Mouse (Mus musculus): Measurements from ENCODE around the gene Smcr8.
A peak's percentile ranks its signal among the peaks of the same experiment; 100 is the strongest.
"Not testable (repeated sequence)": the region's sequence is repeated elsewhere in the genome, so short reads cannot be mapped to it uniquely, and the experiment has no call there.

Smcr8 gene

DNA sequence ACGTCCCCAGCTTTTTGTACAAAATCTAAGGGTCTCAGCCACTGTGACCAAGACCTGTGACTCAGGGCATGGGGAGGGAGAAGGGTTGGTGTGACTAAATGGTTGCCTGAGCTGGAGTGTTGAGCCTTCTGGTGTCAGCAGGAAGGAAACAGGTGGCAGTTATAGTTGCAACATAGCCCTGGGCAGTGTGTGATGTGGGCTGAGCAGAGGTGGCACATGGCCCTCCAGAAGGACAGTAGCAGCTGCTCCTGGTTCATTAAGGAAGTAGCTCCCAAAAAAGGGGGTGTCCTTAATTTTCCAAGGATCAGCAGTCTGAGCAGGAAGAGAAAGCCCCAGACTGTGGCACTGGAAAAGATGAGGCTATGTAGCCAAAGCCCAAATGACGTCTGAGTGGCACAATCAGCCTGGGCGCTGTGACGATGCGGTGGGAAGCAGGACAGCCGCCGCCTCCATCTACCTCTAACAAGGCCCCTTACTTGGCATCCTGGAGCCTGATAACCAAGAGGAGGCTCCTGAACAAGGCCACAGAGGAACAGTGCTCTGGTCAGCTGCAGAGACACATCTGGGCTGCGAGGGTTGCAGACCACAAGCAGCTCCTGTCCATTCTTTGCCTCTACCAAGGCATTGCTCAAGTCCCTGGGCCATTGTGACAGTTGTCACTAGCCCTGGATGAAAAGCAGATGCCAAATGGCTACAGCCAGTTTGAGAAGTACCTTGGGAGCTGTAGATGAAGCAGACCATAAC lies 7.0 kb downstream of the Smcr8 start:
- no peak for DNase-seq

DNA sequence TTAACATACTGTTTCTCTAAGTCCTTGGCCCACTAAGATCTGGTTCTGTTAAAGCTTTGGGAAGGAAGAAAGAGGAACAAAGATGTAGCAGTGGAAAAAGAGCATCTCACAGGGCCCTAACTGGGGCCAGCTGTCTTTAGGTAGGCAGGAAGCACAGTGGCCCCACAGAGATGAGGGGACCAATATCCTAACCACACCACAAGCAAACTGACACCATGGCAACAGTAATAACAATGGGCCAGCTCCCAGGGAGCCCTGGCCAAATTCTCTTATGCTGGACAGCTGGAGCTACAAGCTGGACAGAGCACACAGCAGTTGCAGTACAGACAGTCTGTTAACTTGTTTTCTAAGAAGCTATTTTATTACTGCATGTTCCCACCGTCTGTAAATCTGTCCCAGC lies 10.3 kb downstream of the Smcr8 start:
- no peak for DNase-seq

DNA sequence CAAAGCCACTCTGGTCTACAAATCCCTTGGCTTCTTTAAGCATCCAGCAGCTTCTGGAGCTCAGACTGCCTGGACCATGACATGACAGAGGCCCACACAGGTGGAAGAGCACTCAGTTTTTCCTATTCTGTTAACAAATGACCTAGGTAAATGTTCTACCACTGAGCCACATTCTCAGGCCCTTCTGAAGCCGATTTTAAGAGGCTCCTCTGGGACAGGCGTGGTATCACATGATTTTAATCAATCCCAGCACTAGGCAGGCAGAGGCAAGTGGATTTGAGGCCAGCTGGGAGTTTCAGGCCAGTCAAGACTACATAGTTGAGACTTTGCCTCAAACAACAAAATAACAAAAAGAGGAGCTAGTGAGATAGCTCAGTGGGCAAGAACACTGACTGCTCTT lies 13.1 kb downstream of the Smcr8 start:
- no peak for DNase-seq

DNA sequence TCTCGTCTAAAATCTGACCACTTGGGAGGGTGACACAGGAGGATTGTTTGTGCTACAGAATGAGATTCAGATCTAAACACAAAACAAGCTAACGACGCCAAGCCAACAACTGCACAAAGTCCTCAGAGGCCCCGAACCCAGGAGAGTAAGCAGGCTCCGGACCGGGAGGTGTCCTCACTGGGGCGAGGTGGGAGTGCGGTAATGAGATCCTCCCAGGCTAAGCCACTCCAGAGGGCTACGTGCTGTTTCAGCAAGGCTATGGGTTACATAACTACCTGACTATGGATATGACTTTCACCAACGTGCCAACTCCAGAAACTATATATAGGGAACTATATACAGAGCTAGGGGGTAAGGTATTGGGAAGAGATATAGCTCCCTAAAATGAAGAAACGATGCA lies 19.0 kb downstream of the Smcr8 start:
- DNase-seq: no peak

DNA sequence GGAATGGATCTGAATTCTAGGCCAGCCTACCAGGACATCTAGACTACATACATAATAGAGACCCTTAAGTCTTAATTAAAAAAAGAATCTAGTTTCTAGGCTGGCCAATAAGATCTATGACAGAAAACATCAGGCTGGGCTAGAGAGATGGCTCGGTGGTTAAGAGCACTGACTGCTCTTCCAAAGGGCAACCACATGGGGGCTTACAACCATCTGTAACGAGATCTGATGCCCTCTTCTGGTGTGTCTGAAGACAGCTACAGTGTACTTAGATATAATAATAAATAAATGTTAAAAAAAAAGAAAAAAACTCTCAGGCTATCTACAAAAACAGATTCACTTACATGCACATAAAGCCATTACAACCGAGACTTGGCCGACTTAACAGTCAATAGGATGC lies 22.7 kb downstream of the Smcr8 start:
- DNase-seq: no peak

DNA sequence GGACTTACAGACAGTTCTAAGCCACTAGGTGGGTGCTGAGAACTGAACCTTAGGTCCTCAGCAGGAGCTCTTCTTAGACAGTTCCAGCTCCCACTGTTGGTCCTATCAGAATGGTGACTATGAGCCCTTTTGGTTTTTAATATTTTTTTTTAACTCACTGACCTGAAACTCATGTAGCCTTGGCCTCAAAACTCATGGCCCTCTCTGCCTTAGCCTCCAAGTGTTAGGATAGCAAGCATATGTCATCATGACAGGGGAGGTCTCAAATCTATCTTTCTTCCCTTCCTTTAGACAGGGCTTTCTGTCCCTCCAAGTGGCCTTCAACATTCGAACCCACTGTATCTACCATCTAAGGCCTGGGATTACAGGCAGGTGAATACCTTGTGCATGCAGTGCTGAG lies 23.6 kb downstream of the Smcr8 start:
- no peak for DNase-seq

DNA sequence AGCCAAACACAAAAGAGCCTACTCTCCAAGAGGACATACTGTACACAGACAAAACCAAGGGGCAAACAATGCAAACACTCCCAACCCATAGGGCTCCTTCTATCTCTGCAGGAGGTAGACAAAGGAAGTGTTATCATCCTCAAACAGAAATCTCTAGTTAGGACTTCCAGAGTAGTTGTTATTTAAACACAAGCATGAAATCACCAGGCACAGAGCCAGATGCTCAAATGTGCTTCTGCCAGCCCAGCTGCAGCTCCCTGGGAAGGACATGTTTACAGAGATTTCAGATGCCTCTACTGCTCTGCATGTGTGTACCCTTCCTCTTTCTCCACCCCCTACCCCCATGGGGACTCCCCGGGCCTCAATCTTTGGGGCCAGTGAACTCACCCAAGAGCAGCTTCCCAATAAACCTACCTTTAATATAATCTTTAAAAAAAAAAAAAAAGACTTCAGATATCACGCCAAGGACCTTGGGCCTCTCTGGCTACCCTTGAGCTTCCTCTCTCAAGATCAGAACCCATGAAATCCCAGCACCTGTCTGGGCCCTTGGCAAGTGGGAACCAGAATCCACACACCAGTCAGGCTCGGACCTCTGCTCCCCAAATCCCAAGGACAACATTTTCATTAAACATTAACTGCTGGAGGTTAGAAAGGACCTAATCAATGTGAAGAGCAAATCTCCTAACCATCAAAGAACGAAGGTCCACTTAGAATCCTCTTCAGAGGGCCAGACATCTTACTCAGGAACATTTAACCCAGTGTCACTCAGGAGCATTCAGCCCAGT lies 31.2 kb downstream of the Smcr8 start:
- DNase-seq: no peak

DNA sequence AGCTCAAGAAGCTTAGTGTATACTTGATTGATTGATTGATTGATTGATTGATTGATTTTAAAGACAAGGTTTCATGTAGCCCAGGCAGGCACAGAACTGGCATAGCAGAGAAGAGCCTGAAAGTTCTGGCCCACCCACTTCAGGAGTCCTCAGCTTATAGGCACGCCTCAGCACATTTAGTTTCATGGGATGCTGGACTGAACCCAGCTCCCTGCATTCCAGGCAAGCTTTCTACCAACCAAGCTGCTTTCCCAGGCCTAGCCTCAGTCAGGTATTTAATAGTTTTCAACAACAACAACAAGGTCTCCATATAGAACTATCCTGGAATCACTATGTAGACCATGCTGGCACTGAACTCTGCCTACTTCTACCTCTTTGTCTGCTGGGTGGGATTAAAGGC lies 32.2 kb downstream of the Smcr8 start:
- no peak for DNase-seq

DNA sequence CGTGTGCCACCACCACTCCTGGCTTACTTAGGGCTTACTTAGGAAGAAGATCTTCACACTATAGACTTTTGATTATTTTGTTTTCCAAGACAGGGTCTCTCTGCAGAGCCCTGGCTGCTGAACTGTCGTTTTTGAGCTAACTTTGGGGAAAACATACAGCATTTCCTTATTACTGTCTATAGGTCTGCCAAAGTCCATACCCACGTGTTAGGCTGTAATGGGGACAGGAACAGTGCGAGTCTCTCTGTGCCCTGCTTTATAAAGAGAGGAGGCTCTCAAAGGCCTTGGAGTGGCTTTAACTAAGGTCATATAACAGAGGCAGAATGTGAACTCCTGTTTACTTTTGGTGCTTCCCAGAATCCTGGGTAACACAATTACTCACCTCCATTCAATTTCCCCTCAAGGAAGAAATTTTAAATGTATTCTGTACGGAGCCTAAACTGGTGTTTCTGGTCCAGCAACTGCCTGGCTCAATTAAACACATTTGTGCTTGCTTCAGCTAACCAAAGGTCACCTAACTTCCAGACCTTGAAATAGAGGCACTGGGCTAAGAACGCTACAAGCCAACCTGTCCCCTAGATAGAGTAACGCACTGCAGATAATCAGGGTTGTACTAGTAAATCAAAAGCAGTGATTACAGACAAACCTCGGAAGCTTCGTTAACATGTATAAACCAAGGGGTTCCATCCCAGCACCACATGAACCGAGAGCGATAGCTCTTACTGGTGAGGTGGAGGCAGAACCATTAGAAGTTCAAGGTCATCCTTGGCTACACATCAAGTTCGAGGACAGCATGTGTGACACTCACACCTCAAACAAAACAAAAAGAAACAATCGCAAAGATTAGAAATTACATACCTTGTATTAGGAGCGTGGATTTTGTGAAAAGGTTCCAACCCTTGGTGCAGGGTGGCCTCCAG lies 33.0 kb downstream of the Smcr8 start:
- no peak for DNase-seq

DNA sequence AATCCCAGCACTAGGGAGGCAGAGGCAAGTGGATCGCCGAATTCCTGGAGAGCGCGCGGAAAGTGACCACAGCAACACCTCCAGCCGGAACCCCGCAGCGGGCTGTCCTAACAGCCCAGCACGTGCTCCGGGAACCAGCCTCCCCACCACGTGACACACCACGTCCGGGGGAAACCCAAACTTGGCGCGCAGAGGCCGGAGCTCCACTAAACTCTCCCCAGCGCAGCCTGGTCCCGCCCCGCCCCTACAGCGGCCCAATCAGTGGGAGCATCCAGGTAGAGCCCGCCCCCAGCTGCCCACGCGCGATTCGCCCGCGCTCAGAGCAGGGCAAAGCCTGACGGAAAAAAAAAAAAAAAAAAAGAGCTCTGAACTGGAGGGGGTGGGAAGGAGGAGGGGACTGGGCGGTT lies 33.7 kb downstream of the Smcr8 start:
- DNase-seq: peak; percentile 96

DNA sequence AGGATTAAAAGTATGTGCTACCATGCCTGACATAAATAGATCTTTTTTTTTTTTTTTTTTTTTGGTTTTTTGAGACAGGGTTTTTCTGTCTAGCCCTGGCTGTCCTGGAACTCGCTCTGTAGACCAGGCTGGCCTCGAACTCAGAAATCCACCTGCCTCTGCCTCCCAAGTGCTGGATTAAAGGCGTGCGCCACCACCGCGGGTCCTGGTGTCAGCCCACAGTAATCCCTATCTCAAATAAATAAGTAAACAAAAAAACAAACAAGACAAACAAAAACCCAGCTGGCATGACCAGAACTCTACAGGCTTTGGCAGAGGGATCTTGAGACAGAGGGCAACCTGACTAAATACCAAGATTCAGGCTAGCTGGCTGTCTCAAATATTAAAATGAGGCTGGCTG lies 34.3 kb downstream of the Smcr8 start, which contains the start of gene Shmt1:
Gene Shmt1 (minus strand): TSS at position 101 of the 400 bp plus-strand sequence.
- DNase-seq: not testable (repeated sequence)

DNA sequence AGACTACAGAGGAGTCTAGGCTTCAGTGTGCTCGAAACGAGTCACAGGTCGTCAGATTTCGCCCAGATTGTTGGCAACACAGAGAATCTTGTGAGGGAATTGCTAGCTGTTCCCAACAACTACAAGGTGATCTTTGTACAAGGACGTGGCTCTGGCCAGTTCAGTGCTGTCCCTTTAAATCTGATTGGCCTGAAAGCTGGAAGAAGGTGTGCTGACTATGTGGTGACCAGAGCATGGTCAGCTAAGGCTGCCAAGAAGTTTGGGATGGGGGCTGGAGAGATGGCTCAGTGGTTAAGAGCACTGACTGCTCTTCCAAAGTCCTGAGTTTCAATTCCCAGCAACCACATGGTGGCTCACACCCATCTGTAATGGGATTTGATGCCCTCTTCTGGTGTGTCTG lies 39.1 kb downstream of the Smcr8 start:
- DNase-seq: no peak

DNA sequence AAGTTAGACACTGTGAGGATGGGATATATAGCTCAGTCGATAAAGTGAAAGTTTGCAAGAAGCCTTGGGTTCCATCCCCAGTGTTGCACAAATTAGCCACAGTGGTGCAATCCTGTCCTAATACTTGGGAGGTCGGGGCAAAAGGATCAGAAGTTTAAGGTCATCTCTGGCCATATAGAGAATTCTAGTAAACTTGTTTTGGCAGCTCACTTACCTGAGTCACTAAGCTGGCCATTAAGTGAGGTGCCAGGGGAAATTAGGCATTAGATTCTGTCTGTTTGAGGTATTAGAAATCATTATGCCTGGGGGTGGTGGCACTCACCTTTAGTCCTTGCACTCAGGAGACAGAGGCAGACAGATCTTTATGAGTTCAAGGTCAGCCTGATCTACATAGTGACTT lies 46.4 kb downstream of the Smcr8 start:
- no peak for DNase-seq

DNA sequence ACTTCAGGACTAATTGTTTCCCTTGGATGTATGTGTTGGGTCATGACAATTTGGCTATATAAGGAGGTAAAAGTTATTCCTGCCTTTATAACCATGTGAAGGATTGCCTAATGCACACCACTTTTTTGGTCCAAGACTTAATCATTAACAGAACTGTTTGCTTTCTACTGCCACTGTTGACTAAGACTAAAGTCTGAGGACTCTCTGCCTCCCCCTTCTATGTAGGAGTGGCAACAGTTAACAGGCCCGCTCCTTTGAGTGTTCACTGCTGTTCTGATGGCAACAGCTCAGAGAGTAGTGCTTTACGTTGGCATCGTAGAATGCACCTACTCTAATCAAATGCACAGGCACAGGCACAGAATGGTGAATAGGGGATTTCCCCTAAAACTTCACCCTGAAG lies 47.9 kb downstream of the Smcr8 start:
- no peak for DNase-seq

DNA sequence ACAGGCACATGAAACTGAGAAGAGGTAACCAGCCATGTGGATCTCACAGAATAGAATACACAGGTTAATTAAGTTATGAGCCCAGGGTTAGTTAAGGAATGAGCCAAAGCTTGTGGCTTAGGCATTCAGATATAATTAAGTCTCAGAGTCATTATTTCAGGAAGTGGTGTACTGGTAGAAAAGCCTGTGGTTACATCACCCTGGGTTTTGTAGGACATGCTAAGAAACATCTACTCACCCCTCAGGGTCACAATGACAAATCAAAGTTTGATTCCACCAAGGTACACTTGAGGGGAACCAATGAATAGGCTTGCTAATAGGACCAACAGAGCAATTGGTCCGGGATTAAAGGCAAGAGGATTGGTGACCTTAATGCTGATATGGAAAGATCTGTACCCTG lies 49.4 kb downstream of the Smcr8 start:
- no peak for DNase-seq

DNA sequence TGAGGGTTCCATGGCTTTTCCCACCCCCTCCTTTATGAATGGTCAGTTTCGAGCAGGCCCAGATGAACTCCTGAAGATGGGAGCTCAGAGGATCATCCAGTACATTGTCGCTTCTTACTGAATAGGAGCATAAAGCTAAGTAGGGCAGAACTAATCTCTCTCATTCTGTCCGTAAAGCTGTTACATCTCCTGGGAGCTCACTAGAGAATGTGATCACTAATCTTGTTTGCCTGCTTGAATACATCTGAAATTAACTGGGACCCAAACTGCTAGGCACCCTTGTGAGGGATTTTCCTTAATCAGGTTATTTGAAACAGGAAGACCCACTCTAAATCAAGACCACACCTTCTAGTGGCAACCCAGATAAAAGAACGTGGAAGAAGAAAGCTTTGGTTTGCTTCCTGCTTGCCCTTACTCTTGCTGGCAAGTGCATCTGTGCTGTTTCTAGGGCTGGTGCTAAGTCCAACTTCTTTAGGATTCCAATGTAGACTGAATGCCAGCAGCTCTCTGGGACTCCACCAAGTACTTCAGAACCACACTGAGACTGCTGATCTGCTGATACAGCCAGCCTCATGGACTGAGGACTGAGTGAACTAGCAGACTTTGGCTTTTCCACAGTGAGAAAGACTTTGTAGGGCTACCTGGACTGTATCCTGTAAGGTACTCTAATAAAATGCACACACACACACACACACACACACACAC lies 50.1 kb downstream of the Smcr8 start:
- no peak for DNase-seq

DNA sequence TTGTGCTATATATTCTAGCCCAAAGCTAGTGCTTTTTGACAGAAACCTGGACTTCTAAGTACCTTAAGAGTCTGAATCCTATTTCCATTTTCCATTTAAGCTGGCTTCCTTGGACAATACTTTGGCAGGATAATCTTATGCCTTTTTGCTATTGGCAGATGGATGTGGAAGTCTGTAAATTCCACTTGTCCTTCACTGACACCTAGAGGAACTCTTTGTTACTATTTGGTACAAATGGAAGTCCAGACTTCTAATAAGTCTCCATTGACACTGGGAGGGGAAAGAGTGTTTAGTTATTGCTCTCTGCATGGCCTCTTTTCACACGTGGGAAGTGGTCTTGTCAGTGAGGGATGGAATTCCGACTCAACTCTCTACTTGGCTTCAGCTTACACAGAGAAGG lies 51.6 kb downstream of the Smcr8 start:
- no peak for DNase-seq

DNA sequence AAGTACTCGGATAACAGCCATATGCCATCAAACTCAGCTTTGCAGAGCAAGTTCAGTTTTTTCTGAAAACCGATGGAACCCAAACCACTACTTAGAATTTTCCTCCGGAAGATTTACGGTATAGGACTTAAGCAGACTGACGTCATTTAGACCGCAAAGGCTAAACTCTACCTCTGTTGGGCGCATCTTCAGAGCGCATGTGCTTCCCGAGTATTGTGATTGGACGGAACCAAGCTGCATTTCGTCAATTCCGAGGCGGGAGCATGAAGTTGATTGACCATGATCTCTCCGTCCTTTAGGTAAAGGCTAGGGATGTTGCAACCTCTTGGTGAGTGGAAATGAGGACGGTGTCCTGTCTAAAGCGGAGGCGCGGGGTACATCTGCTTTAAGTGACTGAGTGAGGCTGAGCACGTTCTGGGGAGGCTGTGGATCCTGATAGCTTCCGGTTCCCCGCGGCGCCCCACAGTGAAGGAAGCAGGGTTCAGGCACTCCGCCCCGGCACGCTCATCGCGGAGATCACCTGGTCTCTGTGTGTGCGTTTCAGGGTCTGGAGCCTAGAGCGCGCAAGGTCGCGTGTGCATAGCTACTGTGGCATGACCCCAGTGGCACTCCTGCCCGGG lies 53.2 kb downstream of the Smcr8 start, which contains the start of gene Dhrs7b:
Gene Dhrs7b (plus strand): TSS at position 199 of the 620 bp plus-strand sequence.
- DNase-seq: peak; percentile 79 to 80

DNA sequence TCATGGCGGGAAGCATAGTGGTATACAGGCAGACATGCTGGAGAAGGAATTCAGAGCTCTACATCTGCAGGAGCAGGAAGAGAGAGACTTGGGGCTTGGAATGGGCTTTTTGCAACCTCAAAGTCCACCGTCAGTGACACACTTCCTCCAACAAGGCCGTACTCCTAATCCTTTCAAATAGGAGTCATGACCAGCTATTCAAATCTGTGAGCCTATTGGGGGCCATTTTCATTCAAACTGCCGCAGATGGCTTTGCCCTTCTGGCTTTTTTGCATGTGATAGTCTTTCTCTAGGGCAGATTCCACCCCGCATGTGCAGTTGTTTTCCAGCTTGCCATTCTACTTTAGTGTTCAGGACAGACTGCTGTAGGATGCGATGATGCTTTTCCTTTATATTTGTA lies 59.6 kb downstream of the Smcr8 start:
- DNase-seq: no peak

Measured in thymus, postnatal 36 days (tissue).